Mouse (Mus musculus): ENCODE data around the gene Gm28635. TPM values are rescaled to one million over a fixed set of nuclear protein-coding genes. Genes with fewer than 3 reads are reported as not detected.

Gm28635 gene
- polyA plus RNA-seq (2016; fragmentation: Nextera tagmentation; extraction: Ambion mirVana) = not detected in 2 replicates

DNA sequence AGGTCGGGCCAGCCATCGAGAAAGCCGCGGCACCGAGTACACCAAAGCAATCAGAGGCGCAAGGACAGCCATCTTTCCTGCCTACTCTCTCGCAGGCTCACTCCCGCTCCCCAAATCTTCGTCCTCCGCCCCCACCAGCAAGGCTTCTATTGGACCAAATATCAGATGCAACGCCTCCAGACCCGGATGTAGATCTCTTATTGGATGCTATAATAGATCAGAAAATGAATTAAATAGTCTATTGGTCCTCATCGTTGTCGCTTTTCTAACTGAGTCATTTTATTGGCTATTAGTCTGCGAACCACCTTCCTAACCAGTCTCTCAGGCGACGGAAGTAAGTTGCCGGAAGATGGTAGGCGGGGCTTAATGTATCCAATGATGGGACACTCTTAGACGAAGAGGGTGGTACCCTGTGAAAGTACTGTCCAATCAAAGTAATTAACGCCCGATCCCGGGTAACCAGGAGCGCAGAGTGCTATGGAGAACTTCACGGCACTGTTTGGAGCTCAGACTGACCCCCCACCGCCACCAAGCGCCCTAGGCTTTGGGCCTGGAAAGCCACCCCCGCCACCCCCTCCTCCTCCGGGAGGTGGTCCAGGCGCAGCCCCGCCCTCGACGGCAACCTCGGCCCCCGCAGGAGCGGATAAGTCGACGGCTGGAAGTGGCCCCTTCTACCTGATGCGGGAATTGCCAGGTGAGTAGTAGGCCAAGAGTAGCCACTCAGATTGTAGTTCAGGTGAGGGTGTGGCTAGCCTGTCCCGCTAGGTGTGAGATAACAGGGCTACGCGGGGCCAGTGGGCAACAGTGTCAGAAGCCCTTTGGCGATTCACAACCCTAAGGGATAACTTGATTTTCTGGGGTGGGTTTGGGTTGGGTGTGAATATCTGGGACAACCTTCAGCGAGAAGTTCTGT lies at the start of gene Gm28635, which contains the start of gene Med19:
TSS of gene Gm28635 (minus strand) at position 74 of the 913 bp plus-strand sequence.
TSS of gene Med19 (plus strand) at position 435 of the 913 bp plus-strand sequence.
- Histone ChIP-seq H3K4me1 (peaks cover 18% of the 10 kb centered on the region), H3K27ac (no peak within 1 kb of the TSS), H3K9me3 (no peaks in the 10 kb centered on the region), H3K27me3 (replicated peaks) (no peaks in the 10 kb centered on the region), H3K4me2 (replicated peaks) (peak within 1 kb of the TSS; percentile 87), H3K36me3 (peaks cover 31% of the 10 kb centered on the region), H3K4me3 (peak within 1 kb of the TSS; percentile 85), H3K9ac (peak within 1 kb of the TSS; percentile 82)
- ATAC-seq (ENCODE audit: low FRiP score, low read depth) = peak; percentile 100
- WGBS = under 1% methylated on average over 44 of the region's 44 CpGs

GRCm38 (mm10) chr2:84727172-84727858 lies 49.5 kb upstream of the Gm28635 start, which contains the start of gene Clp1:
Gene Clp1, minus strand, starts transcription at chr2:84727350.
- peaks cover 20% of the 10 kb centered on the region for H3K4me1 ChIP-seq
- ATAC-seq (ENCODE audit: low FRiP score, low read depth) = peak; percentile 96
- no peaks in the 10 kb centered on the region for H3K27me3 ChIP-seq (replicated peaks)
- under 1% methylated on average over 39 of the region's 39 CpGs for WGBS
- H3K36me3 ChIP-seq = peaks cover 20% of the 10 kb centered on the region
- peak within 1 kb of the TSS; percentile 79 for H3K4me2 ChIP-seq (replicated peaks)
- no peaks in the 10 kb centered on the region for H3K9me3 ChIP-seq
- no peak within 1 kb of the TSS; the same call in 1 of the 2 replicates for H3K27ac ChIP-seq
- peak within 1 kb of the TSS; percentile 59 for H3K4me3 ChIP-seq
- peak within 1 kb of the TSS; percentile 62 for H3K9ac ChIP-seq

GRCm38 (mm10) chr2:84726716-84727115 lies 48.9 kb upstream of the Gm28635 start:
- WGBS = 3% methylated on average over 9 of the region's 9 CpGs
- peak overlapping the region; percentile 59 for H3K4me3 ChIP-seq
- peaks cover 20% of the 10 kb centered on the region for H3K4me1 ChIP-seq
- no peaks in the 10 kb centered on the region for H3K9me3 ChIP-seq
- peak; percentile 22 for ATAC-seq (ENCODE audit: low FRiP score, low read depth)
- H3K27ac ChIP-seq = no peak overlapping the region
- H3K36me3 ChIP-seq = peaks cover 21% of the 10 kb centered on the region
- peak overlapping the region; percentile 79 for H3K4me2 ChIP-seq (replicated peaks)
- peak overlapping the region; percentile 62 for H3K9ac ChIP-seq
- H3K27me3 ChIP-seq (replicated peaks) = no peaks in the 10 kb centered on the region

DNA sequence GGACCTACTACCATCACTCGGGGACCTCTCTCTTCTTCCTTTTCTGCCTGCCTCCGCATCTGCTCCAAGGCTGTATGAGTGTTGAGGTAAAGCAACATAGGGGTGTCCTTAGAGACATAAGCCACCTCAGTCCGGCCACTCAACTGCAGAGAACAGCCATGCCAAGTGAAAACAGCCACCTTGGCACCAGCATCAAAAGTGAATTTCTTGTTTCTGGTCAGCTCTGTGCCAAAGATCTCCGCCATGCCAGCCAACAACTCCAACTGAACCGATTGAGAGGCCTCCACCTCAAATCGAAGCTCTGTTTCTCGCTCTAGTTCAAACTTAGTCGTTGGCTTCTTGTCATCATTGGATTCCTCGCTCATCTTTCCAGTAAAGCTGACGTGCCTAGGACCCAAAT lies 47.9 kb upstream of the Gm28635 start:
- WGBS = 93% methylated on average over 10 of the region's 10 CpGs
- Histone ChIP-seq H3K36me3 (peaks cover 24% of the 10 kb centered on the region), H3K27me3 (replicated peaks) (no peaks in the 10 kb centered on the region), H3K27ac (no peak overlapping the region), H3K9ac (no peak overlapping the region), H3K4me1 (peaks cover 20% of the 10 kb centered on the region), H3K9me3 (no peaks in the 10 kb centered on the region), H3K4me2 (replicated peaks) (peak overlapping the region; percentile 79), H3K4me3 (0 out of 2 replicates have a peak overlapping the region, but pooled peaks have one; percentile 3)
- ATAC-seq (ENCODE audit: low FRiP score, low read depth) = no peak

- Histone ChIP-seq H3K36me3 (peaks cover 24% of the 10 kb centered on the region), H3K27ac (no peak overlapping the region), H3K4me2 (replicated peaks) (no peak overlapping the region), H3K27me3 (replicated peaks) (no peaks in the 10 kb centered on the region), H3K9me3 (no peaks in the 10 kb centered on the region), H3K4me3 (no peak overlapping the region), H3K4me1 (peaks cover 20% of the 10 kb centered on the region), H3K9ac (no peak overlapping the region)
- no peak for ATAC-seq (ENCODE audit: low FRiP score, low read depth)
- WGBS = 95% methylated on average over 14 of the region's 14 CpGs
Observed at GRCm38 (mm10) chr2:84723856-84724255, 46.0 kb upstream of the Gm28635 start.

- no peaks in the 10 kb centered on the region for H3K27me3 ChIP-seq (replicated peaks)
- no peak overlapping the region for H3K4me2 ChIP-seq (replicated peaks)
- no peak for ATAC-seq (ENCODE audit: low FRiP score, low read depth)
- peaks cover 18% of the 10 kb centered on the region for H3K4me1 ChIP-seq
- H3K4me3 ChIP-seq = no peak overlapping the region
- H3K9ac ChIP-seq = no peak overlapping the region
- peaks cover 24% of the 10 kb centered on the region for H3K36me3 ChIP-seq
- H3K9me3 ChIP-seq = no peaks in the 10 kb centered on the region
- 67% methylated on average over 3 of the region's 3 CpGs for WGBS
- H3K27ac ChIP-seq = no peak overlapping the region
Observed at GRCm38 (mm10) chr2:84721182-84721581, 43.3 kb upstream of the Gm28635 start.

DNA sequence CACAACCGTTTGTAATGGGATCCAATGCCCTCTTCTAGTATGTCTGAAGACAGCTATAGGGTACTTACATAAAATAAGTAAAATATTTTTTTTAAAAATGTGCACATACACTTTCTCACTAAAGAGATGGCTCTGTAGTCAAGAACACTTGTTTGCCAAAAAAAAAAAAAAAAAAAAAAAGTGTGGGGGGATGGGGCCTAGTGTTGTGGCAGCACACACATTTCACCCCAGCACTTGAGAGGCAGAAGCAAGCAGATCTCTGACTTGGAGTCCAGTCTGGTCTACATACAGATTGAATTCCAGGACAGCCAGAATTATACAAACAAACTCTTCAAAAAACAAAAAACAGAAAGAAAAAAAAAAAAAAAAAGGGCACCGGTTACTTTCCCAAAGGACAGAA lies 42.9 kb upstream of the Gm28635 start:
- 88% methylated on average over 2 of the region's 2 CpGs for WGBS
- no peak overlapping the region for H3K4me3 ChIP-seq

GRCm38 (mm10) chr2:84717357-84717756 lies 39.5 kb upstream of the Gm28635 start:
- Histone ChIP-seq H3K9me3 (no peaks in the 10 kb centered on the region), H3K4me2 (replicated peaks) (no peak overlapping the region), H3K4me3 (no peak overlapping the region), H3K9ac (no peak overlapping the region), H3K36me3 (peaks cover 5% of the 10 kb centered on the region; the same call in 1 of the 2 replicates), H3K27me3 (replicated peaks) (no peaks in the 10 kb centered on the region), H3K4me1 (peaks cover 13% of the 10 kb centered on the region), H3K27ac (no peak overlapping the region)
- WGBS = 94% methylated on average over 4 of the region's 4 CpGs
- no peak for ATAC-seq (ENCODE audit: low FRiP score, low read depth)

More for the DNA sequence above, 42.9 kb upstream of the Gm28635 start:
- no peak overlapping the region for H3K9ac ChIP-seq
- H3K27ac ChIP-seq = no peak overlapping the region
- peaks cover 14% of the 10 kb centered on the region for H3K4me1 ChIP-seq
- peaks cover 23% of the 10 kb centered on the region for H3K36me3 ChIP-seq
- ATAC-seq (ENCODE audit: low FRiP score, low read depth) = no peak
- H3K9me3 ChIP-seq = no peaks in the 10 kb centered on the region
- no peak overlapping the region for H3K4me2 ChIP-seq (replicated peaks)
- no peaks in the 10 kb centered on the region for H3K27me3 ChIP-seq (replicated peaks)

- peak overlapping the region; percentile 84 for H3K4me2 ChIP-seq (replicated peaks)
- peaks cover 13% of the 10 kb centered on the region for H3K4me1 ChIP-seq
- H3K27me3 ChIP-seq (replicated peaks) = no peaks in the 10 kb centered on the region
- WGBS = 41% methylated on average over 9 of the region's 9 CpGs
- H3K9ac ChIP-seq = peak overlapping the region; percentile 67
- peak overlapping the region; percentile 89 for H3K4me3 ChIP-seq
- 0 out of 2 replicates have a peak overlapping the region, but pooled peaks have one; percentile 46 for H3K27ac ChIP-seq
- H3K9me3 ChIP-seq = no peaks in the 10 kb centered on the region
- H3K36me3 ChIP-seq = 0 out of 2 replicates have a peak, but pooled peaks cover 3% of the 10 kb centered on the region
- ATAC-seq (ENCODE audit: low FRiP score, low read depth) = no peak
Observed at GRCm38 (mm10) chr2:84716423-84717355, 38.8 kb upstream of the Gm28635 start.

GRCm38 (mm10) chr2:84715562-84716361 lies 37.9 kb upstream of the Gm28635 start:
- Histone ChIP-seq H3K4me3 (peak overlapping the region; percentile 89), H3K4me1 (peaks cover 13% of the 10 kb centered on the region), H3K9ac (peak overlapping the region; percentile 94), H3K9me3 (no peaks in the 10 kb centered on the region), H3K36me3 (peaks cover 2% of the 10 kb centered on the region), H3K27ac (peak overlapping the region; percentile 46; the same call in 1 of the 2 replicates), H3K27me3 (replicated peaks) (no peaks in the 10 kb centered on the region), H3K4me2 (replicated peaks) (peak overlapping the region; percentile 84)
- under 1% methylated on average over 33 of the region's 33 CpGs for WGBS
- ATAC-seq (ENCODE audit: low FRiP score, low read depth) = peak; percentile 97

All from neural tube, embryonic 12.5 days (tissue).